Mouse (Mus musculus) T-cell, adult 2 months (primary cell): Measurements from ENCODE around the gene Gm10570.

Experiments used
- DNase-seq: peaks from one replicate; pipeline ENCODE4 v3.0.0; 2022; ENCODE audit warnings: low spot score

Gene Gm10570

DNA sequence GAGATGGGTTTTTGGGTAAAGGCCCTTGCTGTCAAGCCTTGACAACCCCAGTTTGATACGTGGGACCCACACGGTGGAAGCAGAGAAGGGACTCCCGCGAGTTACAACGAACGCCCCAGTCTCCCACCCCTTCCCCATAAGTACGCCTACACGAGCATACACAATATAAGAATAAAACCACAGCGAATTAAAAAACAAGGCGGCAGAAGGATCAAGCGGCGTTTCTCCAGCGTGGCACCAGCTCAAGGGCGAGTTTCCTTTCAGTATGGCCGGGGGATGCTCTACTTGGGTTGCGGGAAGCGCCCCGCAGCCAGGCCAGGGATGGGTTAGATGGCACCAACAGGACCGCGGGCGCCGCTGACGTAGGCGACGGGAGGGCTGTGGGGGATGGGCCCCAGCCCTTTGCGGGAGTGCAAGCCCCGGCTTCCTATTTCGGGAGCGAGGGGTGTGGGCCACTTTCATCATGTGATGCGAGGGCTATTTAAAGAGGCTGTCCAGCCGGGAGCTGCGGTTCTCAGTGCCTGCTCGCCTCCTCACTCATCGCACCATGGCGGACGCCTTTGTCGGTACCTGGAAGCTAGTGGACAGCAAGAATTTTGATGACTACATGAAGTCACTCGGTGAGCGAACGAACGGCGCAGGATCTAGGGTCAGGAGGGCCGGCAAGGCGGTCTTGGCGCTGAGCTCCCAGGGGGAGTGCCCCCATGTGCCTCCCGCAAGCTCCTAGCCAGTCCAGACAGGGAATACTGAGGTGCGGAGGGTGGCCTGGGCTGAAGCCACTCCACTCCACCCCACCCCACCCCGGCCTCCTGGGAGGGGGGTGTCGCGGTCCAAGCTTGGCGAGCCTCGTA lies at the start of gene Gm10570, which contains the start of gene Fabp3:
Gm10570 (minus strand) TSS at position 444 of the 851 bp plus-strand sequence.
Fabp3 (plus strand) TSS at position 365 of the 851 bp plus-strand sequence.
- DNase-seq: no peak

DNA sequence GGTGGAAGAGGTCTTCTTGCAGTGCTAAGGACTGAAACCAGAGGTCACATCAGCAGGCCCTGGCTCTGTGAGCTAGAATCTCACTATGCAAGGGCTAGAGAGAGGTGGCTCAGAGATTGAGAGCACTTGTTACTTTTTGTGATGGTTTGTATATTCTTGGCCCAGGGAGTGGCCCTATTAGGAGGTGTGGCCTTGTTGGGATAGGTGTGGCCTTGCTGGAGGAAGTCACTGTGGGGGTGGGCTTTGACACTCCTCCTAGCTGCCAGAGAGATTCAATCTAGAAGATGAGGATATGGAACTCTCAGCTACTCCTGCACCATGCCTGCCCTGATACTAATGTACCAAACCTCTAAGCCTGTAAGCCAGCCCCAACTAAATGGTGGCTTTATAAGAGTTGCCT lies 49.5 kb upstream of the Gm10570 start:
- no peak for DNase-seq

DNA sequence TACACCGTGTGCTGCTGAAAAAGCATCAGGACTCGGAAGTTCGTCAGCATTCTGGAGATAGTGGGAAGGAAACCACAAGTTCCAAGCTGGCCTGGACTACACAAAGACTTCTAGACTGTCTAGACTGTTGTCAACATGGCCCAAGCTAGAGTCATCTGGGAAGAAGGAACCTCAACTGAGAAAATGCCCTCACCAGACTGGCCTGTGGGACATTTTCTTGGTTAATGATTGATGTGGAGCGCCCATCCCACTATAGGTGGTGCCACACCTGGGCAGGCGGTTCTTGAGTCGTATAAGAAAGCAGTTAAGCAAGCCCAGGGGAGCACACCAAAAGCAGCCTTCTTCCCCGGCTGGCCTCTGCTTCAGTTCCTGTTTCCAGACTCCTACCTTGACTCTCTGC lies 44.1 kb upstream of the Gm10570 start:
- no peak for DNase-seq

DNA sequence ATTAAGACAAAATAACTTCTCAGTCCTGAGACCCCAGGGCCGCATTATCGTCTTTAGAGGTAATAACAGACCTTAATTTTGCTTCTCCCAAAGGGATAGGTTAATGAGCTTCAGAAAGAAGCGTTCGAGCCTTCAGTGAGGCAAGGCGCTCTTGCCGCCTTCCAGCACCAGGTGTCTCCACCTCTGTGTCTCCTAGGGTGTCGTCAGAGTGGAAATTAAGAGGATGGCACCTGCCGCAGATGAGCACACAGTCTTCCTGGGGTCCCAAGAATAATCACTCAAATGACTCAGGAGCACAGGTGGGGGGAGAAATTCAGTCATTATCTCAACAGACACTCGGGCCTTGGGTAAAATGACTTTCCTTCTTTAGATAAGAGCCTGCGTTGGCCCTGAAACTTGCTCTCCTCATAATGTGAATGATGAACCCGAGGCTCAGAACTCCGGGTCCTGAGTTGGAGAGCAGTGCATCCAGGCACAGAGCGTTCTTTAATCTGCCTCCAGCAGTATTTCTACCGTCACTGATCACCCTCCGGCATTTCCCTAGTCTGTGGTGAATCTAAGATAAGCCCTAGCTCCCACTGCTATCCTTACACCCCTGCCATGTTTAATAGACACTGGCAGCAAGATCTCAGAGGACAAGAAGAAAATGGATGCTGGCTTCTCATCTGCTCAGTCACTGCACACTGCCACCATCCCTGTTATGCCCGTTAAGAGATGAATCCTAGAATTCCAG lies 42.4 kb upstream of the Gm10570 start:
- DNase-seq: no peak

DNA sequence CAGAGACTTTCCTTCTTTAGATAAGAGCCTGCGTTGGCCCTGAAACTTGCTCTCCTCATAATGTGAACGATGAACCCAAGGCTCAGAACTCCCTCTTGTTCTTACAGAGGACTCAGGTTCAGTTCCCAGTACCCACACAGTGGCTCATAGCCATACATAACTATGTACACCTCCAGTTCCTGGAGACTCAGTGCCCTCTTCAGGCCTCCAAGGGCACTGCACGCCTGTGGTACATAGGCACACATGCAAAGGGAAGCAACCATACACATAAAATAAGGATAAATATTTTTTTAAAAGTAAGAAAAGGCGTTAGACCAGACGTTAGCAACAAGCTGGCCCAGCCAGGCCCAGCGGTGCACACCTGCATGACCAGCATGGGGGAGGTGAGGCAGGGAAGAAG lies 41.2 kb upstream of the Gm10570 start:
- no peak for DNase-seq

DNA sequence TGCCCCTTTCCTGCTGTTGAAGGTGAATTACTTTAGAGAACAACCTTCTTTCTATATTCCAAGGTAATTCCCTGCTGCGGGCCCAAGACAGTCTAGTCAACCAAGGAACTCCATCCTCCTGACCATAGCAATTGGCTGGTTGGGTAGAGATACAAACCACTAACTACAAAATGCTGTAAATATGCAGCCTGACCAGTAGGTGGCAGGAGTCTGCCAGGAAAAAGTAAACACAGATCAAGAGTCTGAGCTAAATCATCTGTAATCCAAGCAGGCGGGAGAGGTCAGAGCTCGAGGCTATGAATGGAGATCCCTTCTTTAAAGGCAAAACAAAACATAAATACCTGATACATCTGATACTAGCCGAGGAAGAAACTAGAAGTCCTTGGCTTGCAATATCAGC lies 33.2 kb upstream of the Gm10570 start:
- DNase-seq: peak; percentile 52

DNA sequence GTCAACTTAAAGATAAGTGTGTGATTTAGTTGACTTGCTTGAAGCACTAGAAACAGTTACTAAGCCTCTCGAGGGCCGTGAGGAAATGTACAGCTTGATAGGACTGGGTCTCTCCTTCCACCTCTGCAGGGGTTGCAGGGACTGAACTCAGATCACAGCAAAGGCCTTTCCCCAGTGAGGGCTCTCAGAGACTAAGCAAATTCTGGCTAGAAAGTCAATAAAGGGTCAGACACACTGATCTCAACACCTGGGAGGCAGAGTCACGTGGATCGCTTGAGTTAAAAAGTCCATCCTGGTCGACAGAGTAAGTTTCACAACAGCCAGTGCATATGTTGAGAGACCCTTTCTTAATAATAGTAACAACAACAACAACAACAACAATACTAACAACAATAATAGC lies 27.4 kb upstream of the Gm10570 start:
- DNase-seq: no peak

DNA sequence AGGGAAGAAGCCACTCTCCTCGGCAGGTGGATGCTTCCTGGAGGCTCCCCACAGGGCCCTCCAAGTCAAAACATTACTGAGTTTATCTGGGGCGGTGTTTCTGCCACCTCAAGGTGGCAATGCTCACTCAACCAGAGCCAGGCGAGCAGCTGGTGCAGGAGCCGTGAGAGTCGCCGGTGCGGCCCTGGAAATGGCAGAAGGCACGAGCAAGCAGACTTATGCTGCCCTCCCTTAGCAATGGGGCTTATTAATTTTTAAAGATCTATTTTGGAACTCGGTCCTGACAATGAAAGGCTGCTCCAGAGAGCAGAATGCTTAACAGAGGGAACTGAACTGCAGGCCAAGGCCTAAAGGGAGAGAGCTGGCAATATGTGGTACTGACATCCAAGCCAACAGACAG lies 18.9 kb upstream of the Gm10570 start:
- DNase-seq: no peak

DNA sequence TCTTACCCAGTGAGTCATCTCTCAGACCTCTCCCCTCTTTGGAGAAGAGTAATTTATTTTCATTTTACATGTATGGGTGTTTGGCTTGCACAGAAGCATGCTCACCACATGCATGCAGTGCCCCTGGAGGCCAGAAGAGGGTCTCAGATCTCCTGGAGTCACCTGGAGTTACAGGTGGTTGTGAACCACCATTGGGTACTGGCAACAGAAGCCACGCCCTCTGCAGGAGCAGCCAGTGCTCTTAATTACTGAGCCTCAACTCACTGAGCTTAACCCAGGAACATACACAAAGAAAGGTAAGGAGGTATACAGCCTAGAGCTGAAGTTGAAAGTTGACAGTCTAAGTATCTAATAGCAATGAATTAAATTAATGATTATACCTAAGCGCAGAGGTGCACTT lies 17.0 kb upstream of the Gm10570 start:
- DNase-seq: no peak

DNA sequence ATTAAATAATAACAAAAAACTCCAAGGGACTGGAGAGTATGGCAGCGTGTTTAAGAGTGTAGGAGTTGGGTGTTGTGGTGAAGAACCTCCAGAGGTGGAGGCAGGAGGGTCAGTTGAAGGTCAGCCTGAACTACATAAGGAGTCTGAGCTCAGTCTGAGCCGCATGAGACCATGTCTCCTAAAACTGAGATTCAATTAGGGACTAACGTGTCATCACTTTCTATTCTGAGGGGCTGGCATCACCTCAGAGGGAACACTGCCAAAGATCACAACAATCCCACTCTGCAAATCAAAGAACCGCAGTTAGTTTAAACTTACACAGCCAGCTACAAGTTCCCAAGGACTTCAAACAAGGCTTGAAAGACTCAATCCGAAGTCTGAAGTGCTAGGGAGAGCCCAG lies 15.1 kb upstream of the Gm10570 start:
- no peak for DNase-seq

DNA sequence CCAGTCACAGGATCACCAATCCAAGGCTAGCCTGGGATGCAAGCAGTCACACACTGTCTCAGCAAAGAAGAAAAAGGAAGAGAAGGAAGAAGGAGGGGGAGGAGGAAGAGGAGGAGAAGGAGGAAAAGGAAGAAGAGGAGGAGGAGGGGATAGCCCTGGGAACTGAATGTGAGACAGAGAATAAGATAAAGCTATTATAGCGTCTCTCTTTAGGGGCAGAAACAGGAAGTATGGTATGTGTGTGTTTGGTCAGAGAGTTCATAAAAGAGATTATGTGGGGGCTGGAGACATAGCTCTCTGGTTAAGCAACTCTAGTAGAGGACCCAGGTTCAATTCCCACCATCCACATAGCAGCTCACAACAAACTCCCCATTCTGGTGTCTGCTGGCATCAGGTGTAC lies 14.7 kb upstream of the Gm10570 start:
- no peak for DNase-seq

DNA sequence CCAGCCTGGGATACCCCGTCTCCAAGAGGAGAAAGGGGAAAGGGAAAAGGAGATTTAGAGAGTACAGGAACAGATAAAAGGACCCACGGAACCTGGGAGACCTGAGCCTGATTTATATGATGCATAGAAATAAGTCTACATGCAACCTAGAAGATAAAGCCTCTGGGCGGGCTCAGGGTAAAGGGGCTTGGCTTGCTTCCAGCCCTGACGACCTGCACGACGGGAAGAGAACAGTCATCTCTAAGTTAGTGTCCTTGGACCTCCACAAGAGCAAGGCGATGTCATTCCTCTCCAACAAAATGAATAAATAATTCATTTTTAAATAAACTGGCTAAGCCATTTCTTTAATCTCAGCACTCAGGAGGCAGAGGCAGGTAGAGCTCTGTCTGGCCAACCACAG lies 14.1 kb upstream of the Gm10570 start:
- no peak for DNase-seq

DNA sequence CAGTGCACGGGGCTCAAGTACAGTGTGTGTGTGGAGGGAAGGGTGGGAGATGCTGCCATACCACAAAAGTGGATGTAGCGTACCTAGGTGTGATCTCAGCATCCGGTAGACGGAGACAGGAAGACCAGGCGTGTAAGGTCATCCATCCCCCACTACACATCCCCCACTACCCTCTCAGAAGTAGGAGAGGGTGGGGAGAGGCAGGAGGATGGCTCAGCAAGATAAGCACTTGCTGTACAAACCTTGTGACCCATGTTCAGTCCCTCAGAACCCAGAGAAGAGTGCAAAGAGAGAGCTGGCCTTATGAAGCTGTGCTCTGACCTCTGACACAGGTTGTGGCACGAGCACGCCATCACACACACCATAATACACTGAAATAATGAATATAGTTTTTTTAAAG lies 13.2 kb upstream of the Gm10570 start:
- no peak for DNase-seq

DNA sequence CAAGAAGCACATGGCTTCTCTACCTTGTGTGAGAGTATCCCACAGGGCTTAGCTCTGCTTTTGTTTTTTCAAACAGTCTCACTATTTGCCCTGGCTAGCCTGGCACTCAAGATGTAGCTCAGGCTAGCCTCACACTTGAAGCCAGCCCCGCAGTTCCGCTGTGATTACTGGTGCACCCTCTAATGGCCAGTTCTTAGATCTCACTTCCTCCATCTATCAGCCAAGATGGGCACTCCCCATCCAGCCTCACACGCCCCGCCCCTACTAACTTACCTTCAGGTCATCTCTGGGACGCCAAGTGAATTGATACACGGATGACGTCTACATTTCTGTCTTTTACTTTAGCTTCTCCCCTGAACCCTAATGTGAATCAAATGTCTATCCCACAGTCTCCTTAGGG lies 11.1 kb upstream of the Gm10570 start:
- no peak for DNase-seq

DNA sequence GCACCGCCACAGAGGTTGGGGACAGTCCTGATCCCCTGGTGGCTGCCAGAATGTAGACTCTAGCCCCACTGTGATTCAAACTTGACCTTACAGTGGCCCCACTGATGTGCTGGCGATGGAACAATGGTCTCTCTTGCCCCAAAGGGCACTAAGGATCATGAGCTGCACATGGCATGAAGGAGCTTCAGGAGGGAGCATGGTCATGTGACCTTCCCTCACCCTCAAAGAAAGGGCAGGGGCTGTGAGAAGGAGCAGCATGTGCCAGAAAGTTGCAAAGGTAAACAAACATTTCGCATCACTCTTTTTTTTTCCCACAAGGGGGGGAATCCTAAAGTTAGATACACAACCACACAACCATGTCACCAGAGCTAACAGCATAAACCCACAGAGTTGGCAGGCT lies 9.6 kb upstream of the Gm10570 start:
- no peak for DNase-seq

DNA sequence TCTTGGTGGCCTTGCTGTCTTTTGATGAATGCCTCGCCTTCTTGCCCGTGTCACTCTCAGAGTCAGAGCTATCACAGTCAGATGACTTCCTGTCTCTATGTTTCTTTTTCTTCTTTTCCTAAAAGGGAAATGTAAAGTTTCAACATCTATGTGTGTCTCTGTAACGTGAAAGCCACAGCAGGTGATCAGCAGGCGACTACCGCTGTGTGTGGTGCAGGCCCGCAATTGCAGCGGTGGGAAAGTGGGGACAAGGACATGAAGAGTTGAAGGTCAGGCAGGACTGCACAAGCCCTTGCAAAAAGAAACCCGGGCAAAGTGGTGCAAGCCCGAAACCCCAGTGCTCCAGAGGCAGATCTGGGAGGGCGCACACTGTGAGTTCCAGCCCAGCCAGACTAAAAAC lies 8.2 kb upstream of the Gm10570 start:
- DNase-seq: no peak

DNA sequence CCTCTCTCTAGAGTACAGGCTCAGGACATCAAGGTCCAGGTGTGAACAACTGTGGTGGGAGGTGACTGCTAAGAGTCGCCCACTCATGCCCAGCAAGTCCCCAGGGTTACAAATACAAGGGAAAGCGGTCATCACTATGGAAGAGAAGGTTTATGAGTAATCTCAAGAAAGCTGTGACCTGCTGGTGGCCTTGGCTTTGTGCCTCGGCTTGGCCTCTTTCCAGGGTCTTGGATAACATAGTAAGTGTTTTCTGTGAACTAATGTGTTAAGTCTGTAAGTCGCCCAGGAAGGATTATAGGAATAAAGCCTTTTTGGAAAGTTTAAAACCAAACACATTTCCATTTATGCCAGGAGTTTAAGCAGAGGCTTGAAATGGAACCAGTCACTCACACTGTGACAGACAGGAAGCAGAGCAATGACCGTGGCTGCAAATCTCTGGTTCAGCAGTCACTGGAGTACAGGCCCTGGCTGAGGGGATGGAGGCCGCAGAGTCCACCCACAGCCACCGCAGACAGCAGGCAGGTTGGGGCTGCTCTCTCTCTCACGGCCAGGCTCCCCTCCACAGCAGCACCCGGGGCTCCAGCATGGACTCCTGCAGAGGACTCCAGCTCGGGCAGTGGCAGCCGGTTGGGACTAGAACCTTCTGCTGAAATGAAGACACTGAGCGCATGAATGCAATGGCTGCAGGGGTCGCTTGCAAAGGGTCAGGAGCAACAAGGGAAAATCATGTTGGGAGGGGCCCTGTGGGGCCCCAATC lies 7.5 kb upstream of the Gm10570 start:
- DNase-seq: no peak

DNA sequence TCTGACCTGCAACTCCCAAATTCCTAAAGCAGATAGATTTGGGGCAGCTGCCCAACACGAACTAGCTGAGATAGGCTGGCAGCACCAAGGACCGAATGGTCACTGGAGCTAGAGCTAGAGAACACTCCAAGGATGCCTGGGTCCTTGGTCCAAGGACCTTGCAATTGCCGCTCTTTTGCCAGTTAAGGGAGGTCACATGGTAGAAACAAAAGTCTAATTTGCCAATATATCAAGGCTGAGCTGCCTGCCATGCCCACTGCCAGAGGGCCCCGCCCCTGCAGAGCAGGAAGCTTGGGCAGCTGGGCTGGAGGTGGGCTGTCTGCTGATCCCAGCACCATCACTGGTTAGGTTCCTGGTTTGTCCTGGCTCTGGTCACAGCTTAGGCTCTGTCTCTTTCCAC lies 5.1 kb upstream of the Gm10570 start:
- DNase-seq: no peak

DNA sequence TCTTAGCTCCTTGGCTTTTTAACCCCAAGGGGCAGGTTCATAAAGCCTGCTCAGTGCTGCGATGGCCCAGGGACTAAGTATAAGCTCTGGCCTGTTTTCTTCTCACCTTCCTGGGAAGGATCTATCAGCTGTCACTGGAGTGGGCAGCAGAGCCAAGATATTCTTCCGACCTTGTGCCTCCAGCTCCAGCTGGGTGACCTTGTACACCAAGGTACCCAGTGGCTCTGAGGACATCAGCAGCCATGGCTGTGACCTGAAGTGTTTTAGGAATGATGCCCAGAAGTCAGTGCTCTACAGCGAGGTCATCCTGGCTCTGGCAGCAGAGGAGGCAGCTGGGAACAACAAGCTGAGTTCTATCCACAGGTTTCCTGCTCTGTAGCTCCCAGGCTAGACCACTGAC lies 4.1 kb upstream of the Gm10570 start:
- DNase-seq: no peak

DNA sequence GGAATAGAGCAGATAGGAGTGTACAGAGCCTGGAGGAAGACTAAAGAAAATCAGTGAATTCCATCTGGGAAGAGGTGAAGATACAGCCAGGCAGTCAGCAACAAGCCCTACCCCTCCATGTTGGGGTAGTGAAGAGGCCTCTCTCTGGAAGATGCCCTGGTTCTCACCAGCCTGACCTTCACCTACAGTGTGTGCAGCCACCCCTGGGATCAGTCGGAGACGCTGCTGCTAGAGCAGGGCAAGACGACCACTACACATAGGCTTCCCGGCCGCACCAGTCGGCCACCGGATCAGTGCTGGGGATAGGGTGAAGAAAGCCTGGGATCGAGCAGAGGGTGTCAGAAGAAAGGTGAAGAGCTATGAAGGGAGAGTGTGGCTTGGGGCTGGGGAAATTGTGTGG lies 780 bp upstream of the Gm10570 start:
- no peak for DNase-seq

DNA sequence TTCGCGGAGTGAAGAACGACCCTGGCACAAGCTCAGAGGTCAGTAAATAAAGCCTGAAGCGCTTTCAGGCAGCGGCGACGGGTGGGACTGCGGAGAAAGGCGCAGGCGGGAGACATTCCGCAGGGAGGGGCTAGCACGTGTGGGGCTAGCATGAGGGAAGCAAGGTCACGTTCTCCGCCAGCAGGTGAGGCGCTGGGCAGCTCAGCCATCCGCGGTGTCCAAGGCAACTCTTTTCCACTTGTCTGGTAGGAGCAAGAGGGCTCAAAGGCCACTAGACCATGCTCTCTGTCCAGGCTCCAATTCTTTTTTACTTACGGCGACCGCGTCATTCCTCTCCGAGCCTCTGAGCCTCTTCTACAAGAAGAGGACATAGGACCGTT lies 633 bp downstream of the Gm10570 start:
- peak; percentile 8 for DNase-seq

DNA sequence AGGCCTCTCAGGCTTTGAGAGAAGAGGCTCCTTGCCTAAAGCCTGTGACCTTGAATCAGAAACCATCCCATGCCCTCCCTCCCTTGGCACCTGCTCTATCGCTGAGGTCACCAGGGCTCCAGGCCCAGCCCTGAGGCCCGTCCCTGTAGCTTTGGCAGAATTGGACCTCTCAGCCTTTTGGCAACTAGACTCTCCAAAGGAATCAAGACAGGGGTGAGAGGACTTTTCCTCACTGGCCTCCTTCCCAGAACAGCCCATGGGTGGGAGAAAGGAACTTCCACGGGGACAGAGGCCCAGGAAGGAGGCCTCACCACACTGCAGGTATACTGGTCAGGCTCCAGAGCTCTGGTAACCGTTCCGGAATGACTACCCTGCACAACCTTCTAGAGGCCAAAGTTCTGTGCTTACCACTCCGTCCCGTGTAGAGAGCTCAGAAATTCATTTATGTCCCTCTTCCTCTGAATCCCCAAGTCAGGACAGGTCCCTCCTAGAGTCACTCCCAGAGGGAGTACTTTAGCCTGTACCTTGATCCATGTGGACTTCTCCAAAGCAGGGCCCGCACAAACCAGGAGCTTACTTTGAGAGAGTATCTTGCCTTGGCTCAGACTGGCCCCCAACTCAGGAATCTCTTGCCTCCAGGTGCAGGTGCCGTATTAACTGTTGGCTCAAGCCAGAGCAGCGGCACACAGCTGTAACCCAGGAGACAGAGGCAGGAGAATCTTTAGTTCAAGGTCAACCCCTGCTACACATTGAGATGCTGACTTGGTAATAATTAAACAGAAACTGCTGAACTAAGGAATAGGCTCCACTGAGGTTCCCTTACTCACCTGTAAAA lies 1.5 kb downstream of the Gm10570 start:
- no peak for DNase-seq
